Mouse (Mus musculus) cerebellum, postnatal 4 days (tissue): ENCODE data around the gene Cnot11.

ENCODE experiments used
- DNase-seq, 2 experiments: peaks; one replicate each; pipeline ENCODE4 v3.0.0; 2022; ENCODE audit warnings: low spot score in 2 of 2, mixed read lengths in 1 of 2

Gene Cnot11

DNA sequence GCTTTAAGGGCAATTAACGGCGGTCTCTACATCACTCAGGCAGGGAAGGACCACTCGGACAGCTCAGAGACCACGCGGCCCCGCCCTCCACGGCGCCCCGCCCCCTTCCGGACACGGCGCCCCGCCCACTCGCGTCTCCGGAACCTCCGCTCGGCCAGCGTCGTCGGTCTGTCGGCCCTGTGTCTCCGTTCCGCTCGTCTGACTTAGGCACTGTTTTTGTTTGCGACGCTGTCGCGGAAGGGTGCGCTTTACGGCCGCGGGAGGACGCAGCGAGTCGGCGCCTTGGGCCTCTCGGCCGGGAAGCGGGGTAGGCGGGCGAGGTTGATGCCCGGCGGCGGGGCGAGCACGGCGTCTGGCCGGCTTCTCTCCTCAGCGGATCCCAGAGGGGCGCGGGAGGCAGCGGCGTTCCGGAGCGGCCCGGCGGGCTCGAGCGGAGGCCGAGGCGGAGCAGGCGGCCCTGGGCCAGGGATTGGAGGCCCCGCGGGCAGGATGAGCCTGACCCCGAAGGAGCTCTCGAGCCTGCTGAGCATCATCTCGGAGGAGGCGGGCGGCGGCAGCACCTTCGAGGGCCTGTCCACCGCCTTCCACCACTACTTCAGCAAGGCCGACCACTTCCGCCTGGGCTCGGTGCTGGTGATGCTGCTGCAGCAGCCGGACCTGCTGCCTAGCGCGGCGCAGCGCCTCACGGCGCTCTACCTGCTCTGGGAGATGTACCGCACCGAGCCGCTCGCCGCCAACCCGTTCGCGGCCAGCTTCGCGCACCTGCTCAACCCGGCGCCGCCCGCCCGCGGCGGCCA lies 921 bp downstream of the Cnot11 start:
- DNase-seq = peak; percentile 99

DNA sequence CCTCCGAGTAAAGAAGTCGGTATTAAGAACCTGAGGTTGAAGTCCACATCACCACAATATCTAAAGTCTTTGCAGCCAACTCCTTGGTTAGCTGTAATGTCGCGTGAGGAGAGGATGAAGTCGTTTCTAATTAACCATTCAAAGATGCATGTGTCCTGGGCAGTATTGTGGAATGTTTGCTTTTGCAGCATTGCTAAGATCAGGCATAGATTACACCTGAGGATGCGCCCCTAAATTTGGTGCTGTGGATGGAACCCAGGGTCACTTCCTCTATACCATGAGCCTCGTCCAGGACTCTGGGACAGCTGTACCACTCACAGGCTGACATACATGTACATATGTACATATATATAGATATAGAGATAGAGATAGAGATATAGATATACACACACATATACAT lies 1.9 kb downstream of the Cnot11 start:
- DNase-seq = no peak

DNA sequence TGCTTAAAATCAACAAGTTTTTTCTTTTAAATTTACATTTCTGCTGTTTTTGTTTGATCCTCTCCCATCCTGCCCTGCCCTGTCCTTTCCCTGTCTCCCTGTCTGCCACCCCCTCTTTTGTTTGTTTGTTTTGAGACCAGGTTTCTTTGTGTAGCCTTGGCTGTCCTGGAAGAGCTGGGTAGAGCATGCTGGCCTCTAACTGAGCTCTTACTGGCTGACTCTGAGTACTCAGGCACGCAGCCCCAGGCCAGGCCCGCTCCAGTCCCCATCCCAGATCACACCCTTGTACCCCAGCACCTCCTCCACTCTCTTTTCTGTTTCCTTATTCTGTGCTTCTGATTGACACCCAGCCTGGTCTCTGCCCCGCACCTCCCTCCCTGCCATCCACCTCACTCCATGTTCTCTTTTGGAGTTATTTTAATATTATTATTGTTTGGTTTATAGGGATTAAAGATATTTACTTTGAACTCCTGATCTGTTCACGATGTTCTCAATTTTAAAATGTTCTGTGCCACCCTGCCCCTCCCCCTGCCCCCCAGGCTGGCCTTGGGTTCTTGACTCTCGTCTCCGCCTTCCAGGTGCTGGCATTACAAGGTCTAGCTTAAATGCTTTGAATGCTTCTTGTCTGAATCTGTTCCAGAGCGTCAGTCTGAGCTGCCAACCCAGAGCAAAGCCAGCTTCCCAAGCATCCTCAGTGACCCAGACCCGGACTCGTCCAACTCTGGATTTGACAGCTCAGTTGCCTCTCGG lies 3.0 kb downstream of the Cnot11 start:
- no peak for DNase-seq

DNA sequence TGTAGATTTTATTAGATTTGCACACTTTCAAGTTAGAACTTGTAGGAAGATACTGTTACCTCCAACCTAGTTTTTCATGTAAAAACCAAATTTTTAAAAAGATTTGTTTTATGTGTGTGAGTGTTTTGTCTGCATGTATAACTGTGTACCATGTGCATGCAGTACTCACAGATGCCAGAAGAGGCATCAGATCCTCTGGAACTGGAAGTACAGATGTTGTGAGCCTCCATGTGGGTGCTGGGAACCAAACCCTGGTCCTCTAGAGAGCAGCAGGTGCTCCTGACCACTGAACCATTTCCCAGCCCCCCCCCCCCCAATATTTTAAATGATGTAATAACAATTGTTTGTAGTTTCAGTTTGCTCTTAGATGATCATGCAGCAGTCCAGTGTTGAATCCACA lies 5.8 kb downstream of the Cnot11 start:
- DNase-seq = no peak

DNA sequence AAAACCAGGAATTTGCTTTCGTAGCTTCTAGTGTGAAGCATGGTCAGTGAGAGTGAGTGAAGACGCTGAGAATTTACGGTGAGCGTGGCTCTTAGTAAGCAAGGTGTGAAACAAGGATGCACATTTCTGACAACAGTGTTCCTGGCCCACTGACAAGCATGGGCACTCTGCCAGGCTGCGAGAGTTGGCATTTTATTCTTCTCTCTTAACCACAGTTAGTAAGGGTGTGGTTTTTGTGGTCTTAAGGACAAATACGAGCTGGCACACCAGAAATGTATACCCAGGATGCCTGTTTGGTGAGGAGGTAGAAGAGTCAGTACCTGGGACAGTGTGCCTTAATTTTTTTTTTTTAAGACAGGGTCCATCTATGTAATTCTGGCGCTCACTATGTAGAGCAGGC lies 10.8 kb downstream of the Cnot11 start:
- no peak for DNase-seq

DNA sequence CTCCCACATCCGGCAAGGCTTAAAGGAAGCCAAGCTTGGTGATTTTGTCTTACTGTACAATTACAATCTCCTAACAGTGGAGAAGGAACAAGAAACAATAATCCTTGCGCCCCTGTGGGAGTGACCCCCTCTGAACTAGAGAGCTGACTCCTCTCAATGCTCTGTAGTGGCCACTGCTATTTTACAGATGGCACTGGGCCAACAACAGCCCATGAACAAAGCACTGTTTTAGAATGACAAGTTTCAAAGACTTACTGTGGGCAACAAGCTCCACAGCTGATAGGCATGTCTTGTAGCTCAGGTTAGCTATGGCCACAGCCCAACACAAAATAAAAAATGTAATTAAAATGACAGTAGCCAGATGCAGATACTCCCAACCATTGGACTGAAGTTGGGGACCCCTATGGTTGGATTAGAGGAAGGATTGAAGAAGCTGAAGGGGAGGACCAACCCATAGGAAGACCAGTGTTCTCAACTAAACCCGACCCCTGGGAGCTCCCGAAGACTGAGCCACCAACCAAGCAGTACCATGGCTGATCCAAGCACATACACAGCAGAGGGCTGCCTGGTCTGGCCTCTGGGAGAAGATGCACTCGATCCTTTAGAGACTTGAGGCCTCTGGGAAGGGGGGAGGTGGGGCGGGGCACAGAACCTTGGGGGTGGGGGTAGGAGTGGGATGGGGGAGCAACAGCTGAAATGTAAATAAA lies 11.5 kb downstream of the Cnot11 start:
- no peak for DNase-seq

DNA sequence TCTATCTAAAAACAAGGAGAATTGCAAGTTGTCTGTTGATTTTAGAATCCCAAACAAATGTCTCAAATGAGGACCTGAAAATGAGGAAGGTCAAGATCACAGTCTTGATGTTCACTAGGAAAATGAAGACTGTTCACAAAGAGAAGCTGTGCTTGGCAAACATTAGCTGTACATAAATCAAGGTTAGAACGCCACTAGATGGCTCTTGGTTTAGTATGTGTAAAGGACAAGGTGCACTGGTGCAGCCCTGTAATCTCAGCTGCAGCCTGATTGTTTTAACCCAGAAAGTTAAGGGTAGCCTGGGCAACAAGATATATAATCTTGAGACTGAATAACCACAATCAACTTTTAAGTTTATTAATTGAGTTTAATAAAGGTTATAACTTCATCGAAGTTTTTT lies 12.4 kb downstream of the Cnot11 start:
- DNase-seq = no peak

DNA sequence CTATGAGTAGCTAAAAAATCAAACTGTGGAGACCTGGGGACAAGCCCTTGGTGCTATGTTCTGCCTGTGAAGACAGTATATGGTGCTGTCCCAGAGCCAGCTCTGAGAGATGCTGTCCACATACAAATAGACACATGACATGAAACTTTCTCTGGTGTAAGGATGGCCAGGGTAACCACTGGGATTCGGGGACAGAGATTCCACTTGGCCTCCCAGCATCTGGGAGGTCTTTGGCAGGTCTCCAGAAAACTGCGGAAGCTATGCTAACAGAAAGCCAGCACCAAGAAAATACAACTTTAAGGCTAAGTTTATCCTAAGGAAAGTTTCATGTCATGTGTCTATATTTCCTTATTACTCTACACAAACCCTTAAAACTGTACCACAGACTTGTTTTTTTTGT lies 15.0 kb downstream of the Cnot11 start:
- no peak for DNase-seq

DNA sequence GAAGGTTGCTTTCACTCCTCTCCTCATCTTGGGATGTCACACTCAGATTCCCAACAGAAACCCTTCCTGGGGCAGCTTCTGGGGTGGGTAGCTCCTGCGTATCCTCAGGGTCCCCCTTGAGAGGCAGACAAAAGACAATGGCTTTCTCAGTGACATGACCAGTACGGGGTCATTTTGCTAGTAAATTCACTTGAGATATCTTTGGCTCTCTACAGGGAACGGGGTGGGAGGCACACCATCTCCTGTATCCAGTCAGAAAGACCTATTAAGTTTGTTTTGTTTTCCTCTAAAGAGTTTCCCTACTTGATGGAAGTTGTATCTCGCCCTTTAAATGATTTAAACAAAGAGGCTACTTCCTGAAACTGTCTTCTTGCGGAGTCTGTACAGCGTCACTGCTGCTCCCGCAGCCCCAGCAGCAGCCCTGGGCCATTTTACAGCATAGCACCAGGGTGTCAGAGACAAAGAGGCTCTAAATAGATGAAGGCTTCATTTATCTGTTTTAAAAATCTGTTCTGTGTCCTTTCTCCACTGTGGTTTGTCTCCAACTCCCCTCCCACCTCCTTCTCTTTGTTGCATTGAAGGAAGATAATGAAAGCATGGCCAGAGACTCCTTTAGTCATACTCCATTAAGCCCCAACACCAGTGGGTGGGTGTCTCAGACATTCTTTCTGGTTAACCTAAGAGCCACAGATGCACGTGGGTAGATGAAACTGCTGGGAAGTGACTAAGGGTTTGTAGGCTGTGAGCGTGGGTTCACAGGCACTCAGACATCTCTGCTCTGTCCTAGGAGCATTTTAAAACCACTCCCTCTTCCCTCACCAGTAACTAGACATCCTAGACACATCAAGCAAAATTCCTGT lies 21.0 kb downstream of the Cnot11 start:
- DNase-seq = no peak

DNA sequence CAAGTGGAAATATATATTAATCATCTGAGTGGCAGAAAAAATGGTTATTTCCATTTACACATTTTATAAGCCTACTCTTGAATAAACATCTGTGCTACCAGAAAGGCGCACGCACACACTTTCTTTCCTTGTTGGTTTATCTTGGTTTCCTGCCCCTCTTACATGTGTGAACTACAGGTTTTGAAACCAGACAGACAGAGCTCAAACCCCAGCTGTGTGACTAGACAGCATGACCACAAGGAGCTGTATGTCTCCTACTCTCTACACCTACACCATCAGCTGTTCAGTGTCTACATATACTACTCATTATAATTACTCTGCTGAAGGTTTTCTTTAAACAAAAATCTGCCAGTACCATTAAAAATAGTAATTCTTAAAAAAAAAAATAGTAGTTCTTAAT lies 24.2 kb downstream of the Cnot11 start:
- no peak for DNase-seq

DNA sequence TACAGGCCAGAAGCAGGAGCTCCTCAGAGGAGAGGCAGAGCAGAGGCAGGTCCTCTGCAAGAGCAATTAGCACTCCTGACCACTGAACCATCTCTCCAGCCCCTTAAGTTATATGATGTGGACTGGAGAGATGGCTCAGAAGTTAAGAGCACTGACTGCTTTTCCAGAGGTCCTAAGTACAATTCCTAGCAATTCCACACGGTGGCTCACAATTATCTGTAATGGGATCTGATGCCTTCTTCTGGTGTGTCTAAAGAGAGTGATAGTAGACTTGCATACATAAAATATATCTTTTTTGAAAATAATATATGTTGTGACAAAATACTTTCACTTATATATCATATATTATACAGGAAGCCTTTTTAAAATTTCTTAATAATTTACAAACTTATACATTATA lies 27.1 kb downstream of the Cnot11 start:
- DNase-seq = no peak

DNA sequence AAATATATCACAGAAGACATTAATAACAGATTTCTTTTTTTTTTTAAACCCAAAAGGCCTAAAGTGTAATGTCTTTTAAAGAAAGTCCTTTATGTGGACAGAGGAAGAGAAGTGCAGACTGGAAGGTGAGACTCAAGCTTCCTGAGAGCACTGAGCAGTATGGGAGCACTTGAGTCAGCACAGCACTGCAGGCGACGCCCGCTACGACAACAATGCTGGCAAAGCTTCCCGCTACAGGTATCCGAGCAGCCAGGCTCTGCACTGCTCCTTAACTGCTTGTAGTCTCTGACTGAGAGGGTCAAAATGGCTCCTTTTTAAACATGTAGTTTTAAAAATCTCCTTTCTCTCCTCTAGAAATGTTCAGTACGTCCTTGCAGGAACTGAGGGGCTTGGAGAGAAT lies 28.4 kb downstream of the Cnot11 start:
- DNase-seq = no peak

DNA sequence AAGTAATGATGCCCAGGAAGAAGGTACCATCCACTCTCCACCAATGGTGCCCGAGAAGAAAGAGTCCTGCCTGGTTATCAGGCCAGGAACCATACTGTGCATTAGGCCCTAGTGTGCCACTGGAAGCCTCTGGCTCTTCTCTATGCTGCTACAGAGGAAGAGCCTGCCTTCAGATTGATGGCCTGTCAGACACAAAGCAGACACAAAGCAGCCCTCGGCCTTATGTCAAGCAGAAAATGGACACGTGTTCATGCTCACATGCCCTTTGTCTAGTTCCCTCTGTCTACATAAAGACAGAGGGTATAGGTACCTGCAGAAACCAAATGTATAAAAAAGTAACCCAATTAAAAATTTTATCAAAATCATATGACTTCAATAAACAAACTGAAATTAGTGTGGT lies 29.8 kb downstream of the Cnot11 start:
- DNase-seq = no peak

DNA sequence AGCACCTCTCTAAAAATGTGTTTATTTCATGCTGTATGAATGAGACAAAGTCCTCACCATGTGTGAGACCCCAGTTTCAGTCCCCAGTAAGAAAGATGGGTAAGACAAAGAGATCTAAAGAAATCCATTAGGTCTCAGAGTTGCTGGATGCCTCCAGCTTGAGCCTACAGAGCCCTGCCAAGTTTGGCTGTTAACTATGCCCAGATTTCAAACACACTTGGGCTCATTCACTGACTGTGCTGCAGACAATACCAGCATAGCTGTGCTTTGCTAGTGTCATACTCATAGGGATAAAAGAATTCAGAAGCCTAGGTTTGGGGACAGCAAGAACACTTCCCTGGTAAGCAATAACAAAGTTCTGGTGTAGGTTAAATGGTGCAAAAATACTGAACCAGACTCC lies 33.3 kb downstream of the Cnot11 start:
- DNase-seq = no peak

DNA sequence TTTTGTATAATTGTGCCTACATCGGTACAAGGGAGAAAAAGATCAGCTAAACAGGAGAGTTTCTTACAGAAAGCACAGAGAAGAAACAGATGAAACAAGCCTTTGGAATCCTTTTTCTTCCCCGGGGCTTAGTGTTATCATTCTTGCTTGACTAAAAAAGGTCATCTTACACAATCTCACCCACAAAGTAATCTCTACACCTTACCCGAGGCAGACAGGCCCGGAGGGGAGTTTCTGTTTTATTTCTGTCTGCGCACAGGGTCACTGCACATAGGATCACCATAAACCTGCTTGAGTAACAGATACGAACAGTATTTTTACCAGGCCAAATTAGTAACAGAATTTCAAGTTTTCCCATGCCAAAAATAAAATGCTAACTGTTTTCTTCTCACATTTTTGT lies 36.9 kb downstream of the Cnot11 start:
- no peak for DNase-seq

DNA sequence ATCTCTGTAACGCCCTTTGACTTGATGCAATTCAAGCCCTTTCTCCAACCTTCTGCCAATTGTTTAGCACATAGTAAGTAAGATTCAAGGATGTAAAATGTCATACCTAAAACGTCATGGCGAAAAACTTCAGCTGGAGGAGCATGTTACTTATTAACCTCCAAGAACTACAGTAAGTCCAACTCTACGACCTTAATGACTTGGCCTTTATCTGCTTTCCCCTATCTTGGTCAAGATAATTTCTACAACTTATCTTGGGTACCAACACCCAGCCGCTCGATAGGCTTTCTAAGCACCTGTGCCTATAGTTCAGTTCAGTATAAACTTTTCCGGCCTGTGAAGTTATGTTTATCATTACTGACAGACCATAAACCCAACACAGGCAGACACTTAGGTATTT lies 39.1 kb downstream of the Cnot11 start:
- no peak for DNase-seq

DNA sequence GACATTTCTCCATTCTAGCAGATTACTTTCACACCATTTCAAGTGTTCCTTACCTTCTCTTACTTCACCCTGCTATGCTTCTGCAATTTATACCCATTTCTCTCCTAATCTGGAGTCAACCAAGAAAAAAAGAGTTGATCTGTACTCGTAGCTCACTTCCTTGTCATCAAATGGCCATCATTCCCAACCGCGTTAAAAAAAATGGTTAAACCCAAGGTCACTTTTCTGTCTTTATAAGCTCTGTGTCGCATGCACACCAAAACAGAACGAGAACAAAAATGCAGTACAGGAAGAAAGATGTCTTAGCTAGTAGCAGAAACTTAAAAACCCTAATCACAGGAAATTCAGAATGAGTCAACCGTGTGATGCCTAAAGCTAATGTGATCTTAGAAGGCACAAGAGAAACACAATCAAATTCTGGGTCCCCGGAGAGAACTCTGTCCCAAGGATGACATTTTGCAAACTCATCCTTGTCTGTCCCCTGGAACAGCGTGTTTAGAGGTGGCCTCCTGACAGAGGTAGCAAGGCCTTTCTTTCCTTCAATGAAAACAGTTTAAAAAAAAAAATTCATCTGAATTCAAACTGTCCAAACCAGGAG lies 41.1 kb downstream of the Cnot11 start:
- no peak for DNase-seq

DNA sequence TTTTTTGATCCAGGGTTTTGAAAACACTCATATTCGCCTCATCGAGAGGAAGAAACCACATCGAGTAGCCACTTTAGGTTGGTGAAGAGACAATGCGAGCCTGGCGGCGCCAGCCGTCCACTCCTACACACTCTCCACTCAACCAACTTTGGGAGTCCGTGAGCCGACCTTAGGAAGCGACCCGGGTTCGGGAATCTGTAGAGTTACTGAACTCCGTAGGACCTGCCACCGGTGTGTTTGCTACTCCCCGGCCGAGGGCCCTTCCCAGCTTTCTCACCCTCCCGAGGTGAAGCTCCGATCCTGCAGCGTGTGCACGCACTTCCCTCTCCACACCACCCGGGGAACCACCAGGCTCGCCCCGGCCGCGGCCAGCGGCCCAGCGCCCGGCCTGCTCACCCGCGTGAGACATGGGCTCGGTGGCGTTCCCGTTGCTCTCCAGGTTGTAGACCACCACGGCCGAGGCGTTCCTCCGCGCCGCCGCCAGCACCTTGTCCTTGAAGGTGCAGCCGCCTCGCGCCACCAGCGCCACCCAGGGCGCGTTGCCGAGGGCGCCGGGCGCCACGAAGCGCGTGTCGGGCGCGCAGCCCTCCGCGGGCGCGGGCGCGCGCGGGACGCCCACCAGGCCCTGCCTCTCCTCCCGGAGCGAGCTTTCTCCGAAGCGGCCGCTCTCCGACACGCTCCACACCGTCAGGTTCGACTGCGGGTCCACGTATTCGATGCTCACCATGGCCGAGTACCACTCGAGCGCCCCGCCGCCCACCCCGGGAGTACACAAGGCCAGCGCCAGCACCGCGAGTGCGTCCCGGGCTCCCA lies 41.8 kb downstream of the Cnot11 start:
- peak; percentile 26 to 54 for DNase-seq

DNA sequence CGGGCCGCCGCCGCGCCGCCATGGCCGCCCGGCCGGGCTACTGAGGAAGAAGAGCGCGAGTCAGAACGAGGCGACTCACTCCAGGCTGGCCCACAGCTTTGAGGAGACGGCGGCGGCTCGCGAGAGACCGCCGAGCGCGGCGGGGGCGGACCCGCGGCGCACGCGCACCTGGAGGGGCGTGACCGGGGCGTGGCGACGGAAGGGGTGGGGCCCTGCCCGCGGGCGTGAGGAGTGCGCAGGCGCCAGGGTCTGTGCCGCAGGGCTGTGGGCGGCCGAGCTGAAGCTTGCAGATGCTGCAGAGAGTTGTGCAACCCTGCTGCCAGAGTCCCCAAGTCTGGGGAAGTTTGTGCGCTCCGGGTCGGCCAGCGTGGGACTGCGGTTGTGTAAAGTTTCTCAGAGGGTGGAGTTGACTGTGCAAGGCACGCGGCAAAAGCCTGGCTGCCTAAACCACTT lies 42.5 kb downstream of the Cnot11 start, which contains the start of gene Rnf149:
Gene Rnf149, minus strand, starts transcription at position 153 of the 453 bp plus-strand sequence.
- DNase-seq = peak; percentile 93 to 95

DNA sequence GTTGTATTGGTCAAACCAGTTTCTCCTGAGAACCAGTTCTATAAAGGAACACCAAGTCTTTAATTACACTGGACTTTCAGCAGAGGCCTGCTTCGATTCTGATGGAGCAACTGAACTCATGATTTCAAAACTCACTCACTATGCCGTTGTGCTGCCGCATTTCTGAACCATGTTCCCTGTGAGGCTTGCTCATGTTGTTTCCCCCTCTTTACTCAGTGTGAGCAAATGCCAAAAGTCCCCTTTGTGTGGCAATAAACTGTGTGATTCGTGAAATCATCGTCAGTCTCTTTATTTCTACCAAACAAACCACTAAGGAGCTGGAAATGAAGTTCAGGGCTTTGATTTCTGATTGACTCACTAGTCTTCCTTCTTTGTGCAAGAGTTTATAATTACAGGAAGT lies 43.7 kb downstream of the Cnot11 start:
- no peak for DNase-seq
